Mouse (Mus musculus): Measurements from ENCODE around the gene March2. TPM values are rescaled to one million over a fixed set of nuclear protein-coding genes. Genes with fewer than 3 reads are reported as not detected.

Gene March2
- polyA plus RNA-seq, 1 experiment from 2014 or later, result 86.7 TPM

- H3K27me3 ChIP-seq, result no peaks in the 10 kb centered on the region
- no peak overlapping the region for H3K4me2 ChIP-seq
- H3K27ac ChIP-seq (replicated peaks), result no peak overlapping the region
- no peak overlapping the region for H3K4me3 ChIP-seq
- no peak overlapping the region for H3K9ac ChIP-seq
- peaks cover 24% of the 10 kb centered on the region for H3K36me3 ChIP-seq
- no peak for ATAC-seq (ENCODE audit: low FRiP score, low read depth)
- no peaks in the 10 kb centered on the region for H3K9me3 ChIP-seq
- WGBS, result 86% methylated on average over 3 of the region's 3 CpGs
- peaks cover 4% of the 10 kb centered on the region for H3K4me1 ChIP-seq (replicated peaks)
These were observed 48.8 kb downstream of the March2 start for GRCm38 (mm10) chr17:33669681-33670080.

- no peaks in the 10 kb centered on the region for H3K9me3 ChIP-seq
- WGBS, result 87% methylated on average over 3 of the region's 3 CpGs
- H3K4me2 ChIP-seq, result no peak overlapping the region
- no peak overlapping the region for H3K27ac ChIP-seq (replicated peaks)
- peaks cover 4% of the 10 kb centered on the region for H3K4me1 ChIP-seq (replicated peaks)
- H3K9ac ChIP-seq, result no peak overlapping the region
- peaks cover 43% of the 10 kb centered on the region for H3K36me3 ChIP-seq
- H3K27me3 ChIP-seq, result no peaks in the 10 kb centered on the region
- no peak overlapping the region for H3K4me3 ChIP-seq
- ATAC-seq (ENCODE audit: low FRiP score, low read depth), result no peak
These were observed 51.7 kb downstream of the March2 start for GRCm38 (mm10) chr17:33666813-33667212.

GRCm38 (mm10) chr17:33649781-33650475 is 68.5 kb downstream of the March2 start:
- H3K36me3 ChIP-seq, result peaks cover 71% of the 10 kb centered on the region
- H3K4me1 ChIP-seq (replicated peaks), result no peaks in the 10 kb centered on the region
- H3K27me3 ChIP-seq, result no peaks in the 10 kb centered on the region
- no peak overlapping the region for H3K4me2 ChIP-seq
- no peak overlapping the region for H3K4me3 ChIP-seq
- H3K9me3 ChIP-seq, result no peaks in the 10 kb centered on the region
- H3K9ac ChIP-seq, result no peak overlapping the region
- 97% methylated on average over 34 of the region's 34 CpGs for WGBS
- no peak overlapping the region for H3K27ac ChIP-seq (replicated peaks)
- peak; percentile 48; the same call in 1 of the 2 replicates for ATAC-seq (ENCODE audit: low FRiP score, low read depth)

- Histone ChIP-seq H3K9me3 (no peaks in the 10 kb centered on the region), H3K4me3 (no peak overlapping the region), H3K9ac (no peak overlapping the region), H3K36me3 (peaks cover 60% of the 10 kb centered on the region), H3K27ac (replicated peaks) (no peak overlapping the region), H3K27me3 (no peaks in the 10 kb centered on the region), H3K4me2 (no peak overlapping the region), H3K4me1 (replicated peaks) (no peaks in the 10 kb centered on the region)
- 92% methylated on average over 8 of the region's 8 CpGs for WGBS
- ATAC-seq (ENCODE audit: low FRiP score, low read depth), result no peak
These were observed 73.4 kb downstream of the March2 start for GRCm38 (mm10) chr17:33645073-33645472.

GRCm38 (mm10) chr17:33644068-33644467 is 74.4 kb downstream of the March2 start:
- no peaks in the 10 kb centered on the region for H3K27me3 ChIP-seq
- WGBS, result 95% methylated on average over 4 of the region's 4 CpGs
- ATAC-seq (ENCODE audit: low FRiP score, low read depth), result no peak
- H3K36me3 ChIP-seq, result peaks cover 53% of the 10 kb centered on the region
- no peaks in the 10 kb centered on the region for H3K9me3 ChIP-seq
- no peak overlapping the region for H3K27ac ChIP-seq (replicated peaks)
- no peaks in the 10 kb centered on the region for H3K4me1 ChIP-seq (replicated peaks)
- H3K4me2 ChIP-seq, result no peak overlapping the region
- no peak overlapping the region for H3K9ac ChIP-seq
- no peak overlapping the region for H3K4me3 ChIP-seq

GRCm38 (mm10) chr17:33639743-33640142 is 78.7 kb downstream of the March2 start:
- no peaks in the 10 kb centered on the region for H3K9me3 ChIP-seq
- no peak overlapping the region for H3K27ac ChIP-seq (replicated peaks)
- 73% methylated on average over 6 of the region's 6 CpGs for WGBS
- H3K27me3 ChIP-seq, result no peaks in the 10 kb centered on the region
- H3K9ac ChIP-seq, result no peak overlapping the region
- H3K4me1 ChIP-seq (replicated peaks), result no peaks in the 10 kb centered on the region
- no peak overlapping the region for H3K4me2 ChIP-seq
- ATAC-seq (ENCODE audit: low FRiP score, low read depth), result no peak
- peaks cover 26% of the 10 kb centered on the region for H3K36me3 ChIP-seq
- no peak overlapping the region for H3K4me3 ChIP-seq

- Histone ChIP-seq H3K27ac (replicated peaks) (no peak within 1 kb of the TSS), H3K9ac (no peak within 1 kb of the TSS), H3K36me3 (0 out of 2 replicates have a peak, but pooled peaks cover 14% of the 10 kb centered on the region), H3K9me3 (no peaks in the 10 kb centered on the region), H3K4me3 (no peak within 1 kb of the TSS), H3K4me2 (no peak within 1 kb of the TSS), H3K27me3 (no peaks in the 10 kb centered on the region), H3K4me1 (replicated peaks) (no peaks in the 10 kb centered on the region)
- ATAC-seq (ENCODE audit: low FRiP score, low read depth), result no peak
- 89% methylated on average over 4 of the region's 4 CpGs for WGBS
These were observed 80.8 kb downstream of the March2 start, which contains the start of gene Pram1 for GRCm38 (mm10) chr17:33637516-33638276. Pram1 (plus strand) TSS chr17:33638056.

GRCm38 (mm10) chr17:33637038-33637437 is 81.4 kb downstream of the March2 start:
- H3K9ac ChIP-seq, result no peak overlapping the region
- no peak for ATAC-seq (ENCODE audit: low FRiP score, low read depth)
- no peak overlapping the region for H3K4me3 ChIP-seq
- H3K4me2 ChIP-seq, result no peak overlapping the region
- 86% methylated on average over 2 of the region's 2 CpGs for WGBS
- no peaks in the 10 kb centered on the region for H3K9me3 ChIP-seq
- H3K27me3 ChIP-seq, result no peaks in the 10 kb centered on the region
- H3K27ac ChIP-seq (replicated peaks), result no peak overlapping the region
- 0 out of 2 replicates have a peak, but pooled peaks cover 3% of the 10 kb centered on the region for H3K4me1 ChIP-seq (replicated peaks)
- H3K36me3 ChIP-seq, result 0 out of 2 replicates have a peak, but pooled peaks cover 11% of the 10 kb centered on the region

Other genes starting within 250 kb of the March2 start
- gene Adamts10, start 194.5 kb downstream of the March2 start, polyA plus RNA-seq (2015; fragmentation: Nextera tagmentation; extraction: Ambion mirVana), result 60.6 and 60.7 TPM in 2 replicates
- gene Myo1f, start 163.0 kb downstream of the March2 start, polyA plus RNA-seq (2015; fragmentation: Nextera tagmentation; extraction: Ambion mirVana), result 1.6 and 2.3 TPM in 2 replicates
- 60.6 and 75.8 TPM in 2 replicates for gene Zfp414, start 89.6 kb downstream of the March2 start, polyA plus RNA-seq (2015; fragmentation: Nextera tagmentation; extraction: Ambion mirVana)
- 0.44 and 0.56 TPM in 2 replicates for gene Pram1, start 80.6 kb downstream of the March2 start, polyA plus RNA-seq (2015; fragmentation: Nextera tagmentation; extraction: Ambion mirVana)
- gene Hnrnpm, start 31.8 kb downstream of the March2 start, polyA plus RNA-seq (2015; fragmentation: Nextera tagmentation; extraction: Ambion mirVana), result 179 and 192 TPM in 2 replicates
- gene Rab11b, start 41.9 kb upstream of the March2 start, polyA plus RNA-seq (2015; fragmentation: Nextera tagmentation; extraction: Ambion mirVana), result 590 and 595 TPM in 2 replicates
- gene Angptl4, start 63.2 kb upstream of the March2 start, polyA plus RNA-seq (2015; fragmentation: Nextera tagmentation; extraction: Ambion mirVana), result 23.2 and 23.9 TPM in 2 replicates
- 50.4 and 57.1 TPM in 2 replicates for gene Kank3, start 91.8 kb upstream of the March2 start, polyA plus RNA-seq (2015; fragmentation: Nextera tagmentation; extraction: Ambion mirVana)
- gene Rps28, start 105.9 kb upstream of the March2 start, polyA plus RNA-seq (2015; fragmentation: Nextera tagmentation; extraction: Ambion mirVana), result 474 and 594 TPM in 2 replicates
- 496 and 540 TPM in 2 replicates for gene Ndufa7, start 105.9 kb upstream of the March2 start, polyA plus RNA-seq (2015; fragmentation: Nextera tagmentation; extraction: Ambion mirVana)
- 54.7 and 55.3 TPM in 2 replicates for gene Cd320, start 124.4 kb upstream of the March2 start, polyA plus RNA-seq (2015; fragmentation: Nextera tagmentation; extraction: Ambion mirVana)
- gene Gm7029, start 155.2 kb upstream of the March2 start, polyA plus RNA-seq (2015; fragmentation: Nextera tagmentation; extraction: Ambion mirVana), result not detected in 2 replicates
- gene Kifc1, start 172.0 kb upstream of the March2 start, polyA plus RNA-seq (2015; fragmentation: Nextera tagmentation; extraction: Ambion mirVana), result 2.2 and 2.7 TPM in 2 replicates
- gene Platr17, start 186.5 kb upstream of the March2 start, polyA plus RNA-seq (2015; fragmentation: Nextera tagmentation; extraction: Ambion mirVana), result 0.26 TPM in 1 of 2 replicates, not detected in the other
- 50.3 and 55.9 TPM in 2 replicates for gene Daxx, start 190.7 kb upstream of the March2 start, polyA plus RNA-seq (2015; fragmentation: Nextera tagmentation; extraction: Ambion mirVana)
- 30.5 and 33.2 TPM in 2 replicates for gene Tapbp, start 197.2 kb upstream of the March2 start, polyA plus RNA-seq (2015; fragmentation: Nextera tagmentation; extraction: Ambion mirVana)
- 17.1 TPM in 2 replicates for gene Zbtb22, start 197.2 kb upstream of the March2 start, polyA plus RNA-seq (2015; fragmentation: Nextera tagmentation; extraction: Ambion mirVana)
- gene Rgl2, start 210.9 kb upstream of the March2 start, polyA plus RNA-seq (2015; fragmentation: Nextera tagmentation; extraction: Ambion mirVana), result 55.1 and 60.1 TPM in 2 replicates
- 172 and 185 TPM in 2 replicates for gene Pfdn6, start 221.7 kb upstream of the March2 start, polyA plus RNA-seq (2015; fragmentation: Nextera tagmentation; extraction: Ambion mirVana)
- gene Wdr46, start 222.0 kb upstream of the March2 start, polyA plus RNA-seq (2015; fragmentation: Nextera tagmentation; extraction: Ambion mirVana), result 24.3 and 26.5 TPM in 2 replicates
- gene B3galt4, start 232.8 kb upstream of the March2 start, polyA plus RNA-seq (2015; fragmentation: Nextera tagmentation; extraction: Ambion mirVana), result 12.8 and 14.1 TPM in 2 replicates
- 74.8 and 76.6 TPM in 2 replicates for gene Vps52, start 237.1 kb upstream of the March2 start, polyA plus RNA-seq (2015; fragmentation: Nextera tagmentation; extraction: Ambion mirVana)
- gene Rps18, start 237.3 kb upstream of the March2 start, polyA plus RNA-seq (2015; fragmentation: Nextera tagmentation; extraction: Ambion mirVana), result 701 and 784 TPM in 2 replicates